Mouse (Mus musculus) regulatory T cell (primary cell): ENCODE measurements around the gene Chst4.

ENCODE experiments used
- in situ Hi-C: fragments of 300-600 bp; cut with MboI, MseI; formaldehyde crosslinking; loops from one replicate; pipeline ENCODE4 v1.15.1; 2025; ENCODE audit warnings: high pct_unique_total_duplicates

Gene Chst4

GRCm38 (mm10) chr8:110008228-110008994 is 31.1 kb downstream of the Chst4 start:
- in situ Hi-C loops, result loop anchor here (10.0 kb wide), 1 partner anchor 584 kb away; no protein-coding TSS in a partner anchor

GRCm38 (mm10) chr8:110006312-110007023 is 33.1 kb downstream of the Chst4 start:
- in situ Hi-C loops, result loop anchor here (10.0 kb wide), 1 partner anchor 582 kb away; no protein-coding TSS in a partner anchor

- in situ Hi-C loops, result loop anchor here (10.0 kb wide), 1 partner anchor 579 kb away; no protein-coding TSS in a partner anchor
Measured at GRCm38 (mm10) chr8:110004300-110004699, 35.2 kb downstream of the Chst4 start.

GRCm38 (mm10) chr8:110002953-110003352 is 36.6 kb downstream of the Chst4 start:
- in situ Hi-C loops, result loop anchor here (10.0 kb wide), 1 partner anchor 578 kb away; no protein-coding TSS in a partner anchor

- in situ Hi-C loops, result loop anchor here (10.0 kb wide), 1 partner anchor 575 kb away; no protein-coding TSS in a partner anchor
Measured at GRCm38 (mm10) chr8:109999974-110000373, 39.6 kb downstream of the Chst4 start.

- in situ Hi-C loops, result no loop called here
Measured at GRCm38 (mm10) chr8:109998066-109998465, 41.5 kb downstream of the Chst4 start.

GRCm38 (mm10) chr8:109997381-109997780 is 42.2 kb downstream of the Chst4 start:
- in situ Hi-C loops, result no loop called here

GRCm38 (mm10) chr8:109992951-109993350 is 46.6 kb downstream of the Chst4 start:
- in situ Hi-C loops, result no loop called here

GRCm38 (mm10) chr8:109992166-109992565 is 47.4 kb downstream of the Chst4 start:
- in situ Hi-C loops, result no loop called here

- in situ Hi-C loops, result no loop called here
Measured at GRCm38 (mm10) chr8:109990224-109990623, 49.3 kb downstream of the Chst4 start, which contains the start of gene Tat. Tat (plus strand) TSS chr8:109990437.

GRCm38 (mm10) chr8:109989151-109989550 is 50.4 kb downstream of the Chst4 start:
- in situ Hi-C loops, result no loop called here

- in situ Hi-C loops, result no loop called here
Measured at GRCm38 (mm10) chr8:109987776-109988175, 51.8 kb downstream of the Chst4 start.

GRCm38 (mm10) chr8:109986384-109986783 is 53.2 kb downstream of the Chst4 start:
- in situ Hi-C loops, result no loop called here

- in situ Hi-C loops, result no loop called here
Measured at GRCm38 (mm10) chr8:109983944-109984343, 55.6 kb downstream of the Chst4 start.

GRCm38 (mm10) chr8:109982386-109983105 is 57.0 kb downstream of the Chst4 start:
- in situ Hi-C loops, result no loop called here

- in situ Hi-C loops, result no loop called here
Measured at GRCm38 (mm10) chr8:109979339-109979738, 60.2 kb downstream of the Chst4 start.
